Mouse (Mus musculus) midbrain, embryonic 13.5 days (tissue): Measurements from ENCODE around the gene Msh2. TPM values are rescaled to one million over a fixed set of nuclear protein-coding genes. Genes with fewer than 3 reads are reported as not detected.
A peak's percentile ranks its signal among the peaks of the same experiment; 100 is the strongest.
"Not testable (repeated sequence)": the region's sequence is repeated elsewhere in the genome, so short reads cannot be mapped to it uniquely, and the experiment has no call there.

Experiments
- ATAC-seq: fragments of 200-750 bp; cut with Nextera tagmentation; 2 replicates; pipeline ENCODE4 v1.8.0; 2017; ENCODE audit warnings: mild to moderate bottlenecking, moderate TSS enrichment, moderate library complexity
- H3K27ac ChIP-seq: fragments of 300-500 bp; sonication (generic); 2 replicates; pipeline ENCODE4 v1.5.1; 2015; ENCODE audit warnings: inconsistent platforms, mild to moderate bottlenecking, moderate library complexity
- H3K27me3 ChIP-seq: fragments of 300-500 bp; sonication (generic); 2 replicates; pipeline ENCODE4 v1.6.1; 2015; ENCODE audit warnings: mild to moderate bottlenecking, inconsistent platforms
- H3K36me3 ChIP-seq: fragments of 300-500 bp; sonication (generic); 2 replicates; pipeline ENCODE4 v1.6.1; 2015; ENCODE audit warnings: mild to moderate bottlenecking, inconsistent platforms
- H3K4me1 ChIP-seq: fragments of 300-500 bp; sonication (generic); replicated peaks from 2 replicates; pipeline ENCODE4 v1.6.1; 2015; ENCODE audit warnings: inconsistent platforms
- H3K4me2 ChIP-seq: fragments of 300-500 bp; sonication (generic); replicated peaks from 2 replicates; pipeline ENCODE4 v1.6.1; 2015; ENCODE audit warnings: moderate library complexity, mild to moderate bottlenecking, inconsistent platforms
- H3K4me3 ChIP-seq: fragments of 300-500 bp; sonication (generic); replicated peaks from 2 replicates; pipeline ENCODE4 v1.5.1; 2015; ENCODE audit warnings: mild to moderate bottlenecking, inconsistent platforms
- H3K9ac ChIP-seq: fragments of 300-500 bp; sonication (generic); replicated peaks from 2 replicates; pipeline ENCODE4 v1.6.1; 2015; ENCODE audit warnings: mild to moderate bottlenecking, inconsistent platforms
- H3K9me3 ChIP-seq: fragments of 300-500 bp; sonication (generic); 2 replicates; pipeline ENCODE4 v1.6.1; 2016; ENCODE audit warnings: mild to moderate bottlenecking, inconsistent platforms
- WGBS: fragments of 180-500 bp; shearing (Covaris S2); methylation state at CpG from one replicate; pipeline ENCODE4 v1.1.7; 2015; 5-methylcytosine and 5-hydroxymethylcytosine counted together
- polyA plus RNA-seq: library from polyadenylated mRNA; unstranded; fragments of >200 nt; fragmentation: Nextera tagmentation; extraction: Ambion mirVana; gene quantifications from 2 replicates; pipeline ENCODE4 v1.2.1, GENCODE M21; 2015

Gene Msh2
- 79.5 and 85.1 TPM in 2 replicates for polyA plus RNA-seq

GRCm38 (mm10) chr17:87671890-87672660 lies at the start of gene Msh2:
Msh2 (plus strand) TSS chr17:87672330.
- H3K4me2 ChIP-seq, result peak within 1 kb of the TSS; percentile 76
- peak within 1 kb of the TSS; percentile 84 for H3K4me3 ChIP-seq
- no peaks in the 10 kb centered on the region for H3K27me3 ChIP-seq
- peak within 1 kb of the TSS; percentile 82 for H3K9ac ChIP-seq
- ATAC-seq, result peak; percentile 100
- H3K27ac ChIP-seq, result peak within 1 kb of the TSS; percentile 86
- H3K9me3 ChIP-seq, result no peaks in the 10 kb centered on the region
- H3K4me1 ChIP-seq, result peaks cover 26% of the 10 kb centered on the region
- WGBS, result under 1% methylated on average over 44 of the region's 44 CpGs
- no peaks in the 10 kb centered on the region; the same call in 1 of the 2 replicates for H3K36me3 ChIP-seq

- Histone ChIP-seq H3K27me3 (no peaks in the 10 kb centered on the region), H3K4me1 (no peaks in the 10 kb centered on the region), H3K9me3 (no peaks in the 10 kb centered on the region), H3K27ac (no peak overlapping the region), H3K4me2 (no peak overlapping the region), H3K9ac (no peak overlapping the region), H3K4me3 (no peak overlapping the region), H3K36me3 (no peaks in the 10 kb centered on the region)
- ATAC-seq, result no peak
- WGBS, result 74% methylated on average over 3 of the region's 3 CpGs
Observed at GRCm38 (mm10) chr17:87625510-87626086, 46.5 kb upstream of the Msh2 start.

GRCm38 (mm10) chr17:87628144-87628543 lies 44.0 kb upstream of the Msh2 start:
- no peak for ATAC-seq
- no peak overlapping the region for H3K9ac ChIP-seq
- H3K4me1 ChIP-seq, result no peaks in the 10 kb centered on the region
- H3K36me3 ChIP-seq, result no peaks in the 10 kb centered on the region
- WGBS, result 93% methylated on average over 5 of the region's 5 CpGs
- peaks cover 4% of the 10 kb centered on the region; the same call in 1 of the 2 replicates for H3K27me3 ChIP-seq
- H3K9me3 ChIP-seq, result no peaks in the 10 kb centered on the region
- no peak overlapping the region for H3K4me2 ChIP-seq
- H3K27ac ChIP-seq, result no peak overlapping the region
- no peak overlapping the region for H3K4me3 ChIP-seq

- H3K4me1 ChIP-seq, result no peaks in the 10 kb centered on the region
- H3K4me3 ChIP-seq, result no peak overlapping the region
- ATAC-seq, result no peak
- no peaks in the 10 kb centered on the region for H3K9me3 ChIP-seq
- H3K36me3 ChIP-seq, result no peaks in the 10 kb centered on the region
- peaks cover 4% of the 10 kb centered on the region; the same call in 1 of the 2 replicates for H3K27me3 ChIP-seq
- H3K27ac ChIP-seq, result no peak overlapping the region
- WGBS, result 88% methylated on average over 7 of the region's 7 CpGs
- H3K4me2 ChIP-seq, result no peak overlapping the region
- H3K9ac ChIP-seq, result no peak overlapping the region
Observed at GRCm38 (mm10) chr17:87628706-87629105, 43.4 kb upstream of the Msh2 start.

- 3% methylated on average over 21 of the region's 22 CpGs for WGBS
- no peaks in the 10 kb centered on the region for H3K36me3 ChIP-seq
- peak overlapping the region; percentile 52 for H3K4me3 ChIP-seq
- peak overlapping the region; percentile 56; the same call in 1 of the 2 replicates for H3K9ac ChIP-seq
- no peaks in the 10 kb centered on the region for H3K9me3 ChIP-seq
- H3K27ac ChIP-seq, result no peak overlapping the region
- ATAC-seq, result peak; percentile 31; the same call in 1 of the 2 replicates
- H3K27me3 ChIP-seq, result peaks cover 59% of the 10 kb centered on the region
- H3K4me2 ChIP-seq, result peak overlapping the region; percentile 73
- H3K4me1 ChIP-seq, result peaks cover 17% of the 10 kb centered on the region
Observed at GRCm38 (mm10) chr17:87637056-87637389, 35.1 kb upstream of the Msh2 start.

GRCm38 (mm10) chr17:87639242-87639641 lies 32.9 kb upstream of the Msh2 start:
- no peak for ATAC-seq
- Histone ChIP-seq H3K36me3 (no peaks in the 10 kb centered on the region), H3K9me3 (no peaks in the 10 kb centered on the region), H3K9ac (no peak overlapping the region), H3K4me1 (peaks cover 17% of the 10 kb centered on the region), H3K27me3 (peaks cover 51% of the 10 kb centered on the region), H3K4me3 (no peak overlapping the region), H3K27ac (no peak overlapping the region), H3K4me2 (no peak overlapping the region)
- 83% methylated on average over 5 of the region's 5 CpGs for WGBS

GRCm38 (mm10) chr17:87640272-87640671 lies 31.9 kb upstream of the Msh2 start:
- H3K27me3 ChIP-seq, result peaks cover 41% of the 10 kb centered on the region
- H3K9ac ChIP-seq, result no peak overlapping the region
- WGBS, result 95% methylated on average over 27 of the region's 27 CpGs
- H3K27ac ChIP-seq, result no peak overlapping the region
- no peak for ATAC-seq
- no peaks in the 10 kb centered on the region for H3K9me3 ChIP-seq
- H3K4me1 ChIP-seq, result peaks cover 17% of the 10 kb centered on the region
- H3K36me3 ChIP-seq, result no peaks in the 10 kb centered on the region
- no peak overlapping the region for H3K4me3 ChIP-seq
- no peak overlapping the region for H3K4me2 ChIP-seq

GRCm38 (mm10) chr17:87641006-87641405 lies 31.1 kb upstream of the Msh2 start:
- no peaks in the 10 kb centered on the region for H3K9me3 ChIP-seq
- H3K36me3 ChIP-seq, result no peaks in the 10 kb centered on the region
- H3K9ac ChIP-seq, result no peak overlapping the region
- peaks cover 34% of the 10 kb centered on the region for H3K27me3 ChIP-seq
- no peak overlapping the region for H3K4me2 ChIP-seq
- no peak for ATAC-seq
- H3K4me3 ChIP-seq, result no peak overlapping the region
- 86% methylated on average over 12 of the region's 12 CpGs for WGBS
- H3K4me1 ChIP-seq, result peaks cover 11% of the 10 kb centered on the region
- no peak overlapping the region for H3K27ac ChIP-seq

GRCm38 (mm10) chr17:87642744-87643143 lies 29.4 kb upstream of the Msh2 start:
- no peaks in the 10 kb centered on the region for H3K9me3 ChIP-seq
- H3K36me3 ChIP-seq, result no peaks in the 10 kb centered on the region
- H3K27me3 ChIP-seq, result peaks cover 16% of the 10 kb centered on the region
- H3K27ac ChIP-seq, result no peak overlapping the region
- H3K4me1 ChIP-seq, result no peaks in the 10 kb centered on the region
- WGBS, result 87% methylated on average over 8 of the region's 8 CpGs
- ATAC-seq, result no peak
- no peak overlapping the region for H3K4me2 ChIP-seq
- H3K9ac ChIP-seq, result no peak overlapping the region
- no peak overlapping the region for H3K4me3 ChIP-seq

- H3K9me3 ChIP-seq, H3K4me2 ChIP-seq, H3K36me3 ChIP-seq, H3K4me3 ChIP-seq, H3K27ac ChIP-seq, H3K9ac ChIP-seq, H3K27me3 ChIP-seq, H3K4me1 ChIP-seq, ATAC-seq: not testable (repeated sequence)
- 91% methylated on average over 5 of the region's 5 CpGs for WGBS
Observed at GRCm38 (mm10) chr17:87655616-87656015, 16.5 kb upstream of the Msh2 start.

GRCm38 (mm10) chr17:87661958-87662573 lies 10.1 kb upstream of the Msh2 start:
- not testable (repeated sequence) for H3K27me3 ChIP-seq, H3K4me1 ChIP-seq, H3K9me3 ChIP-seq, H3K36me3 ChIP-seq, H3K27ac ChIP-seq, ATAC-seq, H3K4me2 ChIP-seq, H3K4me3 ChIP-seq, H3K9ac ChIP-seq
- WGBS, result 87% methylated on average over 9 of the region's 9 CpGs

- no peak overlapping the region for H3K4me2 ChIP-seq
- H3K4me3 ChIP-seq, result no peak overlapping the region
- no peak overlapping the region for H3K27ac ChIP-seq
- no peaks in the 10 kb centered on the region for H3K4me1 ChIP-seq
- H3K27me3 ChIP-seq, result no peaks in the 10 kb centered on the region
- no peak for ATAC-seq
- no peak overlapping the region for H3K9ac ChIP-seq
- H3K36me3 ChIP-seq, result no peaks in the 10 kb centered on the region
- no peaks in the 10 kb centered on the region for H3K9me3 ChIP-seq
Observed at GRCm38 (mm10) chr17:87664238-87664637, 7.9 kb upstream of the Msh2 start.
